Mouse (Mus musculus): Measurements from ENCODE around the gene Usp17lb. TPM values are rescaled to one million over a fixed set of nuclear protein-coding genes. Genes with fewer than 3 reads are reported as not detected.

The Usp17lb gene
- not detected for polyA plus RNA-seq (2014; fragmentation: Illumina TruSeq; extraction: RNeasy Lipid Tissue Mini Kit (QIAGEN cat#74804); ENCODE audit: low read depth, low replicate concordance)

GRCm38 (mm10) chr7:104842503-104842902 is at the start of gene Usp17lb:
TSS of gene Usp17lb (minus strand) at chr7:104842603.

DNA sequence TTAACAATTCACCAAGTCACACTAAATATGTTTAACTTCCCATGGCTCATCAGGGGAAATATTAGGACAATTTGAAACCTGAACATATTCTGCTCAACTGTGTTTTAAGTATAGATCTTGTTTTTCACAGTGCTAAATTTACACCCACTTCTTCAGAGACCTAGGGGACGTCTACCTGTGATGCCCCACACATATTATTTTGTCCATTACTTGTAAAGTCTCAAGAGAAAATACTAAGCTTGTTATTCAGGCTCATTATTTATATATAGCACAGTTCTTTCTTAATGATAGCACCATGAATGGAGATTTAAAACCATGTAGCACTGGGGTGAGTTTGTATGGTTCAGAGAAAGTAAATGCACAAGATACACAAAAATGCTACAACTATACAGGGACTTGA is 35.3 kb upstream of the Usp17lb start, which contains the start of gene Olfr665:
TSS of gene Olfr665 (plus strand) at position 301 of the 400 bp plus-strand sequence.

DNA sequence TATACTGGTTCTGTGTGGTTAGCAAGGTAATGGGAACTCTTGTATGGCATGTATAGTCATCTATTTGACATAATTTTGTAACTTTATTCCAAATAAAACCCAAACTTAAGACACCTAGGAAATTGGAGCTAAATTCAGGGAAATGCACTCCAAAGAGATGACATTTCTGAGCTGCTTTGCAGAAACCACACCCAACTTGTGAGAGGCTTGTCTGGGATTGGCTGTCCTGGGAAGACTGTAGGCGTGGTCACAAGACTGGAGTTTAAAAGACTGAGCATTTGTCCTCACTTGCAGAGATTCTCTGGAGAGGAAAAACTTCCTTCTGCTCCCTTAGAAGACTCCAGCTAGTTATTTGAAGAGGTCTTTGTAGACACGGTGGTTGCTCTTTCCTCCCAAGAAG is 14.3 kb upstream of the Usp17lb start, which contains the start of gene Usp17la:
TSS of gene Usp17la (plus strand) at position 301 of the 400 bp plus-strand sequence.

Other genes starting within 250 kb of the Usp17lb start
- not detected for gene Olfr655, start 240.8 kb downstream of the Usp17lb start, polyA plus RNA-seq (2014; fragmentation: Illumina TruSeq; extraction: RNeasy Lipid Tissue Mini Kit (QIAGEN cat#74804); ENCODE audit: low read depth, low replicate concordance)
- gene Olfr656, start 228.6 kb downstream of the Usp17lb start, polyA plus RNA-seq (2014; fragmentation: Illumina TruSeq; extraction: RNeasy Lipid Tissue Mini Kit (QIAGEN cat#74804); ENCODE audit: low read depth, low replicate concordance): not detected
- not detected for gene Olfr657, start 217.8 kb downstream of the Usp17lb start, polyA plus RNA-seq (2014; fragmentation: Illumina TruSeq; extraction: RNeasy Lipid Tissue Mini Kit (QIAGEN cat#74804); ENCODE audit: low read depth, low replicate concordance)
- gene Olfr658, start 195.3 kb downstream of the Usp17lb start, polyA plus RNA-seq (2014; fragmentation: Illumina TruSeq; extraction: RNeasy Lipid Tissue Mini Kit (QIAGEN cat#74804); ENCODE audit: low read depth, low replicate concordance): 0.38 TPM
- not detected for gene Olfr659, start 175.8 kb downstream of the Usp17lb start, polyA plus RNA-seq (2014; fragmentation: Illumina TruSeq; extraction: RNeasy Lipid Tissue Mini Kit (QIAGEN cat#74804); ENCODE audit: low read depth, low replicate concordance)
- gene Olfr661, start 156.1 kb downstream of the Usp17lb start, polyA plus RNA-seq (2014; fragmentation: Illumina TruSeq; extraction: RNeasy Lipid Tissue Mini Kit (QIAGEN cat#74804); ENCODE audit: low read depth, low replicate concordance): not detected
- gene Usp17le, start 65.1 kb downstream of the Usp17lb start, polyA plus RNA-seq (2014; fragmentation: Illumina TruSeq; extraction: RNeasy Lipid Tissue Mini Kit (QIAGEN cat#74804); ENCODE audit: low read depth, low replicate concordance): not detected
- not detected for gene Usp17la, start 14.4 kb upstream of the Usp17lb start, polyA plus RNA-seq (2014; fragmentation: Illumina TruSeq; extraction: RNeasy Lipid Tissue Mini Kit (QIAGEN cat#74804); ENCODE audit: low read depth, low replicate concordance)
- gene Olfr665, start 35.4 kb upstream of the Usp17lb start, polyA plus RNA-seq (2014; fragmentation: Illumina TruSeq; extraction: RNeasy Lipid Tissue Mini Kit (QIAGEN cat#74804); ENCODE audit: low read depth, low replicate concordance): not detected
- gene Olfr666, start 53.3 kb upstream of the Usp17lb start, polyA plus RNA-seq (2014; fragmentation: Illumina TruSeq; extraction: RNeasy Lipid Tissue Mini Kit (QIAGEN cat#74804); ENCODE audit: low read depth, low replicate concordance): not detected
- not detected for gene Olfr667, start 78.9 kb upstream of the Usp17lb start, polyA plus RNA-seq (2014; fragmentation: Illumina TruSeq; extraction: RNeasy Lipid Tissue Mini Kit (QIAGEN cat#74804); ENCODE audit: low read depth, low replicate concordance)
- not detected for gene Olfr668, start 85.5 kb upstream of the Usp17lb start, polyA plus RNA-seq (2014; fragmentation: Illumina TruSeq; extraction: RNeasy Lipid Tissue Mini Kit (QIAGEN cat#74804); ENCODE audit: low read depth, low replicate concordance)
- gene Olfr669, start 91.6 kb upstream of the Usp17lb start, polyA plus RNA-seq (2014; fragmentation: Illumina TruSeq; extraction: RNeasy Lipid Tissue Mini Kit (QIAGEN cat#74804); ENCODE audit: low read depth, low replicate concordance): not detected
- not detected for gene Olfr670, start 120.0 kb upstream of the Usp17lb start, polyA plus RNA-seq (2014; fragmentation: Illumina TruSeq; extraction: RNeasy Lipid Tissue Mini Kit (QIAGEN cat#74804); ENCODE audit: low read depth, low replicate concordance)
- not detected for gene Olfr671, start 136.5 kb upstream of the Usp17lb start, polyA plus RNA-seq (2014; fragmentation: Illumina TruSeq; extraction: RNeasy Lipid Tissue Mini Kit (QIAGEN cat#74804); ENCODE audit: low read depth, low replicate concordance)
- not detected for gene Olfr672, start 159.4 kb upstream of the Usp17lb start, polyA plus RNA-seq (2014; fragmentation: Illumina TruSeq; extraction: RNeasy Lipid Tissue Mini Kit (QIAGEN cat#74804); ENCODE audit: low read depth, low replicate concordance)
- not detected for gene Olfr675, start 185.9 kb upstream of the Usp17lb start, polyA plus RNA-seq (2014; fragmentation: Illumina TruSeq; extraction: RNeasy Lipid Tissue Mini Kit (QIAGEN cat#74804); ENCODE audit: low read depth, low replicate concordance)
- gene Olfr676, start 190.1 kb upstream of the Usp17lb start, polyA plus RNA-seq (2014; fragmentation: Illumina TruSeq; extraction: RNeasy Lipid Tissue Mini Kit (QIAGEN cat#74804); ENCODE audit: low read depth, low replicate concordance): not detected
- not detected for gene Olfr677, start 208.8 kb upstream of the Usp17lb start, polyA plus RNA-seq (2014; fragmentation: Illumina TruSeq; extraction: RNeasy Lipid Tissue Mini Kit (QIAGEN cat#74804); ENCODE audit: low read depth, low replicate concordance)
- not detected for gene Olfr678, start 221.9 kb upstream of the Usp17lb start, polyA plus RNA-seq (2014; fragmentation: Illumina TruSeq; extraction: RNeasy Lipid Tissue Mini Kit (QIAGEN cat#74804); ENCODE audit: low read depth, low replicate concordance)
- gene Olfr679, start 238.6 kb upstream of the Usp17lb start, polyA plus RNA-seq (2014; fragmentation: Illumina TruSeq; extraction: RNeasy Lipid Tissue Mini Kit (QIAGEN cat#74804); ENCODE audit: low read depth, low replicate concordance): not detected